Comparison of ENCODE assay signal across 15 mouse cellular contexts in genomic region chr7:101537541-101537940, GRCm38 (mm10). TPM values are rescaled to one million over a fixed set of nuclear protein-coding genes. Genes with fewer than 3 reads are reported as not detected.
DNase-seq lines count a peak whose midpoint lies in the region; ATAC-seq and TF ChIP-seq lines count a peak whose summit lies in the region.
"Had no signal": no experiment of that assay in that cellular context is flagged by ENCODE, and none has a peak within 500 bp of the region (broad histone marks: within the 10 kb centered on the region; RNA-seq: fewer than 3 reads in every experiment).

No protein-coding gene starts in this region.

- no peak overlapping the region for H3K9ac ChIP-seq in liver, postnatal 0 days (replicated peaks)
- H3K9ac ChIP-seq in liver, embryonic 11.5 days (ENCODE audit: low read depth, low read length) = no peak overlapping the region
- H3K9ac ChIP-seq: embryonic facial prominence, embryonic 13.5 days; heart, embryonic 15.5 days; kidney, embryonic 15.5 days had no signal

- WGBS in liver, postnatal 0 days (ENCODE audit: insufficient replicate concordance) = 35% methylated on average over 8 of the region's 8 CpGs
- WGBS in liver, embryonic 11.5 days = 37% methylated on average over 8 of the region's 8 CpGs
- 50% methylated on average over 8 of the region's 8 CpGs for WGBS in embryonic facial prominence, embryonic 10.5 days

- ATAC-seq in liver, postnatal 0 days = no peak
- no peak for ATAC-seq in liver, embryonic 11.5 days (replicated peaks; ENCODE audit: low FRiP score)

- DNase-seq in adrenal gland, adult 2 months = peak; percentile 32
- no peak for DNase-seq in adrenal gland, postnatal 14 days
- peak; percentile 31 for DNase-seq in liver, postnatal 0 days
- DNase-seq in liver, embryonic 11.5 days (ENCODE audit: low spot score) = no peak
- peak; percentile 78 for DNase-seq in brain, adult 2 months (ENCODE audit: low read depth, low spot score)
- DNase-seq in naive thymus-derived CD4-positive, alpha-beta T cell, adult 2 months (ENCODE audit: low read depth) = peak; percentile 61
- no peak for DNase-seq in retina, embryonic 14.5 days (ENCODE audit: low spot score)
- DNase-seq in embryonic facial prominence, embryonic 10.5 days (ENCODE audit: low spot score) = no peak

- no peak overlapping the region for H3K4me3 ChIP-seq in liver, postnatal 0 days (ENCODE audit: low read depth, low read length)
- H3K4me3 ChIP-seq in liver, embryonic 11.5 days (ENCODE audit: low read depth, low read length) = no peak overlapping the region
- no peak overlapping the region for H3K4me3 ChIP-seq in embryonic facial prominence, embryonic 10.5 days
- H3K4me3 ChIP-seq: embryonic facial prominence, embryonic 13.5 days; heart, embryonic 15.5 days; kidney, embryonic 15.5 days; limb, embryonic 10.5 days had no signal

- TF ChIP-seq CTCF in liver, postnatal 0 days (IDR thresholded peaks at IDR 0.05; ENCODE audit: low read depth) = no peak

- peak overlapping the region; percentile 16; the same call in 1 of the 2 replicates for H3K4me2 ChIP-seq in liver, postnatal 0 days (ENCODE audit: low read depth, low read length)
- H3K4me2 ChIP-seq in liver, embryonic 11.5 days = no peak overlapping the region
- H3K4me2 ChIP-seq: embryonic facial prominence, embryonic 13.5 days; heart, embryonic 15.5 days had no signal

- H3K27me3 ChIP-seq in liver, postnatal 0 days (ENCODE audit: insufficient read depth, low read length) = no peaks in the 10 kb centered on the region
- H3K27me3 ChIP-seq in liver, embryonic 11.5 days (replicated peaks; ENCODE audit: control insufficient read depth, insufficient read depth, low read length) = no peaks in the 10 kb centered on the region; the same call in 1 of the 2 replicates
- no peaks in the 10 kb centered on the region for H3K27me3 ChIP-seq in embryonic facial prominence, embryonic 10.5 days (replicated peaks; ENCODE audit: low read depth, poor library complexity, severe bottlenecking)
- H3K27me3 ChIP-seq: embryonic facial prominence, embryonic 13.5 days; heart, embryonic 15.5 days; kidney, embryonic 15.5 days had no signal

- no peaks in the 10 kb centered on the region for H3K36me3 ChIP-seq in liver, postnatal 0 days (replicated peaks; ENCODE audit: insufficient read depth, low read length)
- H3K36me3 ChIP-seq in liver, embryonic 11.5 days (ENCODE audit: control insufficient read depth, insufficient read depth, low read length) = no peaks in the 10 kb centered on the region
- H3K36me3 ChIP-seq in embryonic facial prominence, embryonic 10.5 days (replicated peaks) = no peaks in the 10 kb centered on the region
- H3K36me3 ChIP-seq: embryonic facial prominence, embryonic 13.5 days; heart, embryonic 15.5 days; kidney, embryonic 15.5 days; limb, embryonic 10.5 days had no signal

- no peaks in the 10 kb centered on the region for H3K9me3 ChIP-seq in liver, postnatal 0 days (ENCODE audit: low read length)
- H3K9me3 ChIP-seq in liver, embryonic 11.5 days (ENCODE audit: control insufficient read depth, low read length) = no peaks in the 10 kb centered on the region
- H3K9me3 ChIP-seq in embryonic facial prominence, embryonic 10.5 days = no peaks in the 10 kb centered on the region
- H3K9me3 ChIP-seq: embryonic facial prominence, embryonic 13.5 days; heart, embryonic 15.5 days; kidney, embryonic 15.5 days; limb, embryonic 10.5 days had no signal

- no peak for TF ChIP-seq EP300 in liver, postnatal 0 days (IDR thresholded peaks at IDR 0.05; ENCODE audit: low read depth)

- H3K27ac ChIP-seq in liver, postnatal 0 days (ENCODE audit: low read depth) = 0 out of 2 replicates have a peak overlapping the region, but pooled peaks have one; percentile 9
- H3K27ac ChIP-seq in liver, embryonic 11.5 days (ENCODE audit: low read depth, low read length) = no peak overlapping the region
- no peak overlapping the region for H3K27ac ChIP-seq in embryonic facial prominence, embryonic 10.5 days (replicated peaks)
- H3K27ac ChIP-seq: embryonic facial prominence, embryonic 13.5 days; heart, embryonic 15.5 days; kidney, embryonic 15.5 days; limb, embryonic 10.5 days had no signal

- no peaks in the 10 kb centered on the region for H3K4me1 ChIP-seq in liver, postnatal 0 days (ENCODE audit: insufficient read depth)
- no peaks in the 10 kb centered on the region for H3K4me1 ChIP-seq in liver, embryonic 11.5 days (replicated peaks; ENCODE audit: control insufficient read depth, insufficient read depth, low read length)
- peaks cover 23% of the 10 kb centered on the region for H3K4me1 ChIP-seq in embryonic facial prominence, embryonic 10.5 days
- H3K4me1 ChIP-seq: embryonic facial prominence, embryonic 13.5 days; heart, embryonic 15.5 days had no signal

RNA-seq across cellular contexts. Expression of gene Art2b, which starts 47.9 kb away (rescaled TPM):
- total RNA-seq in adrenal gland, adult 2 months (2021) = not detected
- polyA plus RNA-seq in adrenal gland, adult 2 months (2012; rRNA removed) = 0.06 TPM in 1 of 2 replicates, not detected in the other
- 0.11 and 1.2 TPM in 2 replicates for total RNA-seq in adrenal gland, postnatal 14 days (2021)
- polyA plus RNA-seq in liver, postnatal 0 days (2015; fragmentation: Nextera tagmentation; extraction: Ambion mirVana) = 0.05 and 0.07 TPM in 2 replicates
- polyA plus RNA-seq in liver, embryonic 11.5 days (2014; fragmentation: Nextera tagmentation; extraction: Ambion mirVana) = not detected in 2 replicates
- not detected in 2 replicates for polyA plus RNA-seq in embryonic facial prominence, embryonic 10.5 days (2016; fragmentation: Nextera tagmentation; extraction: Ambion mirVana)
- polyA plus RNA-seq: embryonic facial prominence, embryonic 13.5 days; frontal cortex, adult 2 months; heart, embryonic 15.5 days; kidney, embryonic 15.5 days; limb, embryonic 10.5 days; lung, embryonic 16.5 days; Patski had no signal

Comparison
In these comparisons a context has a peak if more than half of its experiments do, and no peak if none do; other contexts are left out.
1. DNase-seq: peak in adrenal gland, adult 2 months (single experiment), liver, postnatal 0 days (single experiment), brain, adult 2 months (single experiment) and naive thymus-derived CD4-positive, alpha-beta T cell, adult 2 months (single experiment); none in adrenal gland, postnatal 14 days (single experiment), liver, embryonic 11.5 days (single experiment), retina, embryonic 14.5 days (single experiment) and embryonic facial prominence, embryonic 10.5 days (single experiment).